Mouse (Mus musculus) gastrocnemius, adult 2 months (tissue): ENCODE data around the gene Srsf10. TPM values are rescaled to one million over a fixed set of nuclear protein-coding genes. Genes with fewer than 3 reads are reported as not detected.

Experiments
- DNase-seq: peaks from one replicate; pipeline ENCODE4 v3.0.0; 2022
- H3K27ac ChIP-seq: fragments of 200-600 bp; 2 replicates; pipeline ENCODE4 v1.8.1; 2022; ENCODE audit warnings: mild to moderate bottlenecking
- H3K4me3 ChIP-seq: fragments of 200-600 bp; 2 replicates; pipeline ENCODE4 v1.8.1; 2022; ENCODE audit warnings: mild to moderate bottlenecking, moderate library complexity
- CTCF ChIP-seq: fragments of 200-600 bp; IDR thresholded peaks from 2 replicates; pipeline ENCODE4 v1.8.1; 2022; ENCODE audit warnings: antibody characterized with exemption, mild to moderate bottlenecking, moderate library complexity
- intact Hi-C: fragments of 180-260 bp; cut with DNase I; formaldehyde crosslinking; loops from one replicate; pipeline ENCODE4 v1.15.1; 2025
- total RNA-seq, 2 experiments: library from RNA; stranded (reverse); gene quantifications; 2 replicates each; pipeline ENCODE4 v1.2.3; 2021

Srsf10 gene
- total RNA-seq, 2 experiments from 2014 or later: 27.2 to 30.6 TPM

GRCm38 (mm10) chr4:135877742-135878141, 22.2 kb downstream of the Srsf10 start:
- no peak overlapping the region for H3K4me3 ChIP-seq
- peak; percentile 64 for TF ChIP-seq CTCF
- DNase-seq: no peak
- H3K27ac ChIP-seq: peak overlapping the region; percentile 99
- intact Hi-C loops: loop anchor here (1.0 to 5.0 kb wide), 2 partner anchors 55 to 76 kb away; no protein-coding TSS in a partner anchor

- DNase-seq: no peak
These were observed 23.5 kb downstream of the Srsf10 start for GRCm38 (mm10) chr4:135879021-135879420.

GRCm38 (mm10) chr4:135880018-135880417, 24.5 kb downstream of the Srsf10 start:
- no peak for TF ChIP-seq CTCF
- no peak for DNase-seq
- Histone ChIP-seq H3K4me3 (no peak overlapping the region), H3K27ac (no peak overlapping the region)
- intact Hi-C loops: no loop called here

More at GRCm38 (mm10) chr4:135879021-135879420, 23.5 kb downstream of the Srsf10 start:
- Histone ChIP-seq H3K4me3 (no peak overlapping the region), H3K27ac (no peak overlapping the region)
- intact Hi-C loops: loop anchor here (5.0 kb wide), 1 partner anchor 57 kb away; no protein-coding TSS in a partner anchor
- no peak for TF ChIP-seq CTCF

GRCm38 (mm10) chr4:135880576-135880975, 25.0 kb downstream of the Srsf10 start:
- intact Hi-C loops: no loop called here
- no peak for DNase-seq
- no peak for TF ChIP-seq CTCF
- no peak overlapping the region for H3K4me3 ChIP-seq
- H3K27ac ChIP-seq: no peak overlapping the region

GRCm38 (mm10) chr4:135882023-135882422, 26.5 kb downstream of the Srsf10 start:
- Histone ChIP-seq H3K27ac (no peak overlapping the region), H3K4me3 (no peak overlapping the region)
- DNase-seq: no peak
- intact Hi-C loops: no loop called here
- TF ChIP-seq CTCF: no peak

GRCm38 (mm10) chr4:135883401-135883851, 27.9 kb downstream of the Srsf10 start:
- no peak for DNase-seq
- no peak overlapping the region for H3K4me3 ChIP-seq
- intact Hi-C loops: no loop called here
- H3K27ac ChIP-seq: peak overlapping the region; percentile 65
- no peak for TF ChIP-seq CTCF

GRCm38 (mm10) chr4:135883881-135884516, 28.5 kb downstream of the Srsf10 start:
- intact Hi-C loops: no loop called here
- DNase-seq: no peak
- peak overlapping the region; percentile 65 for H3K27ac ChIP-seq
- TF ChIP-seq CTCF: no peak
- no peak overlapping the region for H3K4me3 ChIP-seq

GRCm38 (mm10) chr4:135884531-135884930, 29.0 kb downstream of the Srsf10 start:
- intact Hi-C loops: no loop called here
- TF ChIP-seq CTCF: no peak
- no peak for DNase-seq
- Histone ChIP-seq H3K4me3 (no peak overlapping the region), H3K27ac (peak overlapping the region; percentile 65)

- H3K27ac ChIP-seq: no peak overlapping the region; the same call in 1 of the 2 replicates
- no peak for DNase-seq
- intact Hi-C loops: no loop called here
These were observed 30.1 kb downstream of the Srsf10 start for GRCm38 (mm10) chr4:135885676-135886075.

GRCm38 (mm10) chr4:135886184-135886583, 30.6 kb downstream of the Srsf10 start:
- no peak for DNase-seq
- intact Hi-C loops: no loop called here
- no peak overlapping the region for H3K27ac ChIP-seq

More at GRCm38 (mm10) chr4:135885676-135886075, 30.1 kb downstream of the Srsf10 start:
- no peak for TF ChIP-seq CTCF
- H3K4me3 ChIP-seq: no peak overlapping the region; the same call in 1 of the 2 replicates

GRCm38 (mm10) chr4:135888448-135889057, 33.0 kb downstream of the Srsf10 start:
- intact Hi-C loops: loop anchor here (2.0 kb wide), 1 partner anchor 30 kb away; no protein-coding TSS in a partner anchor
- TF ChIP-seq CTCF: no peak
- DNase-seq: no peak
- H3K27ac ChIP-seq: no peak overlapping the region
- H3K4me3 ChIP-seq: no peak overlapping the region

More at GRCm38 (mm10) chr4:135886184-135886583, 30.6 kb downstream of the Srsf10 start:
- no peak for TF ChIP-seq CTCF
- no peak overlapping the region for H3K4me3 ChIP-seq

- intact Hi-C loops: loop anchor here (2.0 kb wide), 1 partner anchor 29 kb away; no protein-coding TSS in a partner anchor
- no peak overlapping the region for H3K4me3 ChIP-seq
- no peak overlapping the region for H3K27ac ChIP-seq
- DNase-seq: no peak
- TF ChIP-seq CTCF: no peak
These were observed 33.8 kb downstream of the Srsf10 start for GRCm38 (mm10) chr4:135889146-135889883.

- peak; percentile 83 for DNase-seq
- Histone ChIP-seq H3K4me3 (no peak overlapping the region), H3K27ac (no peak overlapping the region)
- intact Hi-C loops: loop anchor here (2.0 to 5.0 kb wide), 2 partner anchors 29 to 42 kb away; no protein-coding TSS in a partner anchor
- peak; percentile 92; the same call in 1 of the 2 replicates for TF ChIP-seq CTCF
These were observed 34.3 kb downstream of the Srsf10 start for GRCm38 (mm10) chr4:135889884-135890283.
